ENCODE assay signal across 8 mouse cellular contexts in the genomic region with DNA sequence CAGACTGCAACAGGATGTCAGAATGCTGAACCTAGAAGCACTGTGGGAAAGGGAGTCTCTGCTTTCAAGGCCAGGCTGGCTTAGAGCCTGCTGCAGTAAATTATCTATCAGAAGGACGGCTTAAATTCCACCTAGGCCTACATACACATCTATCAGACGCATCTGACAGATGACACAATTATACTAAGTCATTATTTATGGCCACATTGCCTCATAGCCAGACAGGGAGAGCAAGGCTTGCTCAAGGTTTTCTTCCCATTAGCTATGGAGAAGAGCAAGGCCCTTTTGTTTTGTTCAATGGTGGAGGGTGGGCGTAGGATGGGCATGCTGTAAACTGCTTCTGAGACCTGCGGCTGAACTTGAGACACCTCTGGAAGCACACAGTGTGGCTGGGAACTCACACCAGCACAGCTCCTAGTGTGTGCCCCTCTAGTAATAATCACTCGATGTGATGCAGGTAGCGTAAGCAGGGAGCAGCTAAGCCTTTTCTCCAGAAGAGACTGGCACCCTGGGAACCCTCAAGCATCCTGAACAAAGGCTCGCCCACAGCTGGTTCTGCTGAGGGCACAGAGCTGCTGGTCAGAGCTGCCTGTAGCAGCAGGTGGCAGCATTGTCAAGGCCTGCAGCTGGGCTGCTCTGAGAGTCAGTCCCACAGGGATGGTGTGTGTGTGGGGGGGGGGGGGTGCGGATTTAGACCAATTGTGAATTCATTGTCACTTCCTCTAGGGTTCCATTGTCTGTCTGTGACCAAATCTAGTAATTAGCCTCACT.
A peak's percentile ranks its signal among the peaks of the same experiment; 100 is the strongest.
DNase-seq lines count a peak whose midpoint lies in the region; ATAC-seq and TF ChIP-seq lines count a peak whose summit lies in the region.

No protein-coding gene starts in this region.

- 0 out of 2 replicates have a peak, but pooled peaks cover 4% of the 10 kb centered on the region for H3K27me3 ChIP-seq in heart, embryonic 12.5 days (replicated peaks)
- no peaks in the 10 kb centered on the region for H3K27me3 ChIP-seq in C2C12 (ENCODE audit: control insufficient read depth, insufficient read depth, insufficient read length)
- no peaks in the 10 kb centered on the region for H3K27me3 ChIP-seq in kidney, adult 2 months (replicated peaks; ENCODE audit: control insufficient read depth, insufficient read depth, low read length)
- 0 out of 2 replicates have a peak, but pooled peaks cover 4% of the 10 kb centered on the region for H3K27me3 ChIP-seq in midbrain, embryonic 13.5 days

- no peak for ATAC-seq in heart, embryonic 12.5 days (ENCODE audit: insufficient number of reproducible peaks, low FRiP score)
- ATAC-seq in midbrain, embryonic 13.5 days, result peak; percentile 95

- intact Hi-C loops in heart, postnatal 14 days (cut with DNase I), result no loop called here

- TF ChIP-seq CTCF in C2C12 (IDR thresholded peaks at IDR 0.05; ENCODE audit: control insufficient read depth, insufficient read depth, insufficient read length), result peak; percentile 88
- TF ChIP-seq CTCF in kidney, adult 2 months (conservative IDR thresholded peaks at IDR 0.05; ENCODE audit: insufficient read depth, insufficient read length, low read depth, low read length), result no peak; the same call in 1 of the 2 replicates

- no peak overlapping the region for H3ac ChIP-seq in C2C12 (ENCODE audit: control insufficient read depth, insufficient read length, low read depth)

- H3K27ac ChIP-seq in heart, embryonic 12.5 days (ENCODE audit: poor library complexity, severe bottlenecking), result no peak overlapping the region
- no peak overlapping the region for H3K27ac ChIP-seq in kidney, adult 2 months (ENCODE audit: insufficient read depth, low read depth, low read length)
- no peak overlapping the region for H3K27ac ChIP-seq in midbrain, embryonic 13.5 days

- peak; percentile 3 to 20 for DNase-seq in heart, postnatal 14 days
- peak; percentile 46 for DNase-seq in embryo, embryonic 9.5 days (ENCODE audit: extremely low spot score)
- DNase-seq in kidney, adult 2 months, result peak; percentile 56
- no peak for DNase-seq in spleen, postnatal 14 days (ENCODE audit: low spot score in 2 of 2)
- DNase-seq in spleen, postnatal 36 days (ENCODE audit: low spot score in 2 of 2), result no peak

- no peaks in the 10 kb centered on the region for H3K4me1 ChIP-seq in heart, embryonic 12.5 days (replicated peaks)
- H3K4me1 ChIP-seq in kidney, adult 2 months (ENCODE audit: control insufficient read depth, insufficient read depth, low read length), result peaks cover 2% of the 10 kb centered on the region; the same call in 1 of the 2 replicates
- H3K4me1 ChIP-seq in midbrain, embryonic 13.5 days (replicated peaks), result peaks cover 21% of the 10 kb centered on the region

- no peaks in the 10 kb centered on the region for H3K79me3 ChIP-seq in C2C12 (ENCODE audit: low read depth)

- 44% methylated on average over 8 of the region's 8 CpGs for WGBS in heart, embryonic 12.5 days
- 41% methylated on average over 8 of the region's 8 CpGs for WGBS in kidney, adult 2 months
- WGBS in midbrain, embryonic 13.5 days, result 27% methylated on average over 8 of the region's 8 CpGs

- H3K79me2 ChIP-seq in C2C12 (ENCODE audit: control insufficient read depth, insufficient read depth), result no peaks in the 10 kb centered on the region

- no peak overlapping the region for H3K9ac ChIP-seq in heart, embryonic 12.5 days
- H3K9ac ChIP-seq in midbrain, embryonic 13.5 days (replicated peaks), result no peak overlapping the region; the same call in 1 of the 2 replicates

- H3K4me2 ChIP-seq in heart, embryonic 12.5 days, result no peak overlapping the region
- H3K4me2 ChIP-seq in midbrain, embryonic 13.5 days (replicated peaks), result no peak overlapping the region

- no peaks in the 10 kb centered on the region for H3K9me3 ChIP-seq in heart, embryonic 12.5 days (replicated peaks)
- no peaks in the 10 kb centered on the region for H3K9me3 ChIP-seq in midbrain, embryonic 13.5 days

- TF ChIP-seq POLR2A in kidney, adult 2 months (IDR thresholded peaks at IDR 0.05; ENCODE audit: low read depth, low read length), result no peak

- H3K36me3 ChIP-seq in heart, embryonic 12.5 days, result no peaks in the 10 kb centered on the region
- H3K36me3 ChIP-seq in C2C12 (ENCODE audit: control insufficient read depth, insufficient read depth), result no peaks in the 10 kb centered on the region
- no peaks in the 10 kb centered on the region for H3K36me3 ChIP-seq in kidney, adult 2 months (ENCODE audit: control insufficient read depth, insufficient read depth, low read length)
- no peaks in the 10 kb centered on the region for H3K36me3 ChIP-seq in midbrain, embryonic 13.5 days

- no peak overlapping the region for H3K4me3 ChIP-seq in heart, embryonic 12.5 days
- no peak overlapping the region for H3K4me3 ChIP-seq in C2C12 (ENCODE audit: insufficient read depth, poor library complexity, severe bottlenecking)
- no peak overlapping the region for H3K4me3 ChIP-seq in kidney, adult 2 months (ENCODE audit: insufficient read depth, low read depth, low read length)
- no peak overlapping the region for H3K4me3 ChIP-seq in midbrain, embryonic 13.5 days (replicated peaks)

TF ChIP-seq in C2C12, 6 proteins besides CTCF, POLR2A, EP300 and RAD21:
- TF ChIP-seq CEBPB (IDR thresholded peaks at IDR 0.05; ENCODE audit: low read depth) (peak; percentile 20), MAX (IDR thresholded peaks at IDR 0.05) (no peak)
TF ChIP-seq in C2C12: peak in this region for 1.

Comparison
In these comparisons a context has a peak if more than half of its experiments do, and no peak if none do; other contexts are left out.
1. DNase-seq: peak in heart, postnatal 14 days (2 of 2), embryo, embryonic 9.5 days (single experiment) and kidney, adult 2 months (single experiment); none in spleen, postnatal 14 days (0 of 2) and spleen, postnatal 36 days (0 of 2).